Mouse (Mus musculus) frontal cortex, postnatal 36 days (tissue): ENCODE measurements at regions not wholly inside any gene's neighbourhood (a gene's known extent, or its start where the extent isn't known, plus 50 kb on each side); places are given as distances from the start of the nearest gene placed in this dataset.

ENCODE experiments used
- DNase-seq, 2 experiments: peaks; one replicate each; pipeline ENCODE4 v3.0.0; 2022; ENCODE audit warnings: low spot score in 2 of 2

DNA sequence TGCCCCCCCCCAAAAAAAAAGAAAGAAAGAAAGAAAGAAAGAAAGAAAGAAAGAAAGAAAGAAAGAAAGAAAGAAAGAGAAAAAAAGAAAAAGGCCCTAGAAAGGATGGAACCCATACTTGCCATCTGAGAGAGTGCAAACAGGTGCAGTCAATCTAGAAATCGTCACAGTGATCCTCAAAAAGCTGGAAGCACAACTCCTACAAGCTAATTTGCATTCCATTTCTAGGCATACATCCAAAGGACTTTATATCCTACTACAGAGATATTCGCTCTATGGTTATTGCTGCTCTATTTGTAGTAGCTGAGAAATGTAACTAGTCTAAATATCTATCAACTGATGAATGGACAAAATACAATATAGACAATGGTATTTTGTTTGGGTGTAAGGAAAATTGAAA, 410.2 kb upstream of the Ctnnd2 start:
- DNase-seq, result peak in 1 of 2 experiments; percentile 13

DNA sequence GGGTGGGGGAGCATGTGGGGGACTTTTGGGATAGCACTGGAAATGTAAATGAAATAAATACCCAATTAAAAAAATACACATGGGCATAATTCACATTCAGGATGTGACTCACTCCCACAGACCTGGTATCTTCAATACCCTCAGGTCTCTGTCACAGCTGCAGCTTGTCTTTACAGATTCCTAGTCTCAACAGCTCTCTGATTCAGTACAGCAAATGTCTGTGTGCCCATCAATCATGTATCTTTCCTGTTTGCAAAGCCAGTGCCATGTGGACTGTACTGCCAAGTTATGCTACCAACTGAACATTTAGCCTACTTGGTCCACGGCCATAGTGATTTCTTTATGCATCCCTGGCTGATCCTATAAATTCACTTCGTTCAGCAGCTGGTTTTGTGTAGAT, 396.0 kb upstream of the Ctnnd2 start:
- DNase-seq, result no peak

- DNase-seq, result no peak
Observed at GRCm38 (mm10) chr15:29798596-29798995, 373.8 kb upstream of the Ctnnd2 start.

DNA sequence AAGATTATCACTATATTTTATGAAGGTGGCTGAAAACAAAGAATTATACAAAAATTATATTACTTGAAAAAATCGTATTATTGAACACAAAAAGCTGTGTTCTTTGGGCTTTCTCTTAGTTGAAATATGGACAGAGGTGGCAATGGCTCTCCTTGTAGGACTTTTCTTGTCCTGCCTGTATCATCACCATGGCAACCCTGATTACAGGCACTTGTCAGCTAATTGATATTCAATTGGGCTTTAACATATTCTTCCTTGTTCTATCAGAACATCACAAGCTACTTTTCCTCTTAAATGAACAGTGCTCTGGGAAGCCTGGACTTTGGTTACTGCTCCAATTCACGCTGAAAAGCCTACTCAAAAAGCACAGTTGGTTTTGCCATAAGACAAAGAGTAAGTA, 349.1 kb upstream of the Ctnnd2 start:
- DNase-seq, result no peak

GRCm38 (mm10) chr15:29824164-29824563, 348.2 kb upstream of the Ctnnd2 start:
- no peak for DNase-seq

DNA sequence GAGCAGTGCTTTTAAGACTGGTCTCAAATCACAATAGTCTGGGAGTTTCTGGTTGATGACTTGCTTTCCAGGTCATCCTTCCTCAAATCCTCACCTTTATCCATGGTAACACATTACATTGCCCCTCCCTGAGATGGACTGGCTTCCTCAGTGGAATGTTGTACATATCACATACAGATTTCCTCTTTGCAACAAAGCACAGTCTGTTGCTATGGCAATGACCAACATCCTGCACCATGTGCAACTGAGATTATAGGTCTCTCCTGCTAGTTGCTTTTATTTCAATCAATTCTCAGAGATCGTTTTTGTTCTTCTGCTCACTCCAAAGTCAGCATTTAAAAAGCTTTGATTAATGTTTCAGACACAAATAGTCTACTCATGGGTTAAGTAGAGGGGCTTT, 344.3 kb upstream of the Ctnnd2 start:
- DNase-seq, result no peak

- DNase-seq, result no peak
Observed at GRCm38 (mm10) chr15:29828570-29828969, 343.8 kb upstream of the Ctnnd2 start.
